Mouse (Mus musculus): ENCODE results near the gene Mnat1. TPM values are rescaled to one million over a fixed set of nuclear protein-coding genes. Genes with fewer than 3 reads are reported as not detected.

Gene Mnat1
- polyA plus RNA-seq, 1 experiment = 2.2 TPM

DNA sequence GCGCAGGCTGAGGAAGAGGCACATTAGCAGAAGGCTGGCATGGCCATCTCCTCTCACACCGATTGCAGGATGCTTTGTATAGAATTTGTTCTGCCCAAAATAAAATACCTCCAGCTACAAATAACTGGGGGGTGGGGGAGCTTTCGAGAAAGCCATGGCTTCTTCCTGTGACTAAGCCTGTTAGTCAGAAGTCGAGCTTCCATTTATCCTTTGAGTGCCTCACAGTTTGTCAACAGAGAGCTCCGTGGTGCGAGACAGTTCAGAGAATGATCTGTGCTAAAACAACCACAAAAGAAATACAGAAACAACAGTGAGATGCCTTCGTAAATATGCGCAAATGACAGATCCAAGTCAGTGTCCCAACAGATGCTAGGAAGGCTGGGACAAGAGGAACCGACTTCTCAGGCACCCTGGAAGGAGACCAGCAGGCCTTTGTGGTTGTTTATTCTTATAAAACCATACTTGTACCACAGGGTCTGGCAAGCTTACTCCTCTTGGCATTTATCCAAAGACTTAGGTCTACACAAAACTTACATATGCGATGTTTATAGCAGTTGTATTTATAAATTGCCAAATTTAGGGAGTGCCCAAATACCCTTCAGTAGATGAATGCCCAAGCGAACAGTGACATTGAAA is 172.1 kb downstream of the Mnat1 start:
- no peaks in the 10 kb centered on the region for H3K4me1 ChIP-seq (ENCODE audit: control insufficient read depth, insufficient read depth, insufficient read length)
- H3K27me3 ChIP-seq (ENCODE audit: control insufficient read depth, insufficient read depth, low read length) = no peaks in the 10 kb centered on the region
- TF ChIP-seq CTCF (IDR thresholded peaks at IDR 0.05; ENCODE audit: extremely low read depth, insufficient read depth, insufficient read length, insufficient replicate concordance) (no peak), POLR2A (IDR thresholded peaks at IDR 0.05; ENCODE audit: low read depth, low read length) (no peak)
- H3K36me3 ChIP-seq (ENCODE audit: control insufficient read depth, insufficient read depth, low read length) = peaks cover 6% of the 10 kb centered on the region; the same call in 1 of the 2 replicates
- H3K4me3 ChIP-seq (ENCODE audit: extremely low read depth, insufficient read depth, insufficient read length) = no peak overlapping the region
- no peak for DNase-seq (ENCODE audit: low read depth in 1 of 2, low spot score in 2 of 2)
- 90% methylated on average over 11 of the region's 11 CpGs for WGBS
- no peak overlapping the region for H3K27ac ChIP-seq (ENCODE audit: insufficient read depth, low read length)

GRCm38 (mm10) chr12:73298621-73299020 is 175.1 kb downstream of the Mnat1 start:
- H3K4me3 ChIP-seq (ENCODE audit: extremely low read depth, insufficient read depth, insufficient read length) = no peak overlapping the region
- no peaks in the 10 kb centered on the region for H3K27me3 ChIP-seq (ENCODE audit: control insufficient read depth, insufficient read depth, low read length)
- H3K36me3 ChIP-seq (ENCODE audit: control insufficient read depth, insufficient read depth, low read length) = peaks cover under 1% of the 10 kb centered on the region; the same call in 1 of the 2 replicates
- no peak for DNase-seq (ENCODE audit: low read depth in 1 of 2, low spot score in 2 of 2)
- H3K27ac ChIP-seq (ENCODE audit: insufficient read depth, low read length) = no peak overlapping the region
- WGBS = 94% methylated on average over 5 of the region's 5 CpGs
- no peaks in the 10 kb centered on the region for H3K4me1 ChIP-seq (ENCODE audit: control insufficient read depth, insufficient read depth, insufficient read length)
- no peak for TF ChIP-seq CTCF (IDR thresholded peaks at IDR 0.05; ENCODE audit: extremely low read depth, insufficient read depth, insufficient read length, insufficient replicate concordance)
- TF ChIP-seq POLR2A (IDR thresholded peaks at IDR 0.05; ENCODE audit: low read depth, low read length) = no peak

GRCm38 (mm10) chr12:73300531-73300930 is 177.0 kb downstream of the Mnat1 start:
- no peak overlapping the region for H3K27ac ChIP-seq (ENCODE audit: insufficient read depth, low read length)
- no peaks in the 10 kb centered on the region for H3K4me1 ChIP-seq (ENCODE audit: control insufficient read depth, insufficient read depth, insufficient read length)
- WGBS = 88% methylated on average over 2 of the region's 2 CpGs
- TF ChIP-seq POLR2A (IDR thresholded peaks at IDR 0.05; ENCODE audit: low read depth, low read length) = no peak
- TF ChIP-seq CTCF (IDR thresholded peaks at IDR 0.05; ENCODE audit: extremely low read depth, insufficient read depth, insufficient read length, insufficient replicate concordance) = no peak
- H3K4me3 ChIP-seq (ENCODE audit: extremely low read depth, insufficient read depth, insufficient read length) = no peak overlapping the region
- no peaks in the 10 kb centered on the region for H3K36me3 ChIP-seq (ENCODE audit: control insufficient read depth, insufficient read depth, low read length)
- no peaks in the 10 kb centered on the region for H3K27me3 ChIP-seq (ENCODE audit: control insufficient read depth, insufficient read depth, low read length)
- no peak for DNase-seq (ENCODE audit: low read depth in 1 of 2, low spot score in 2 of 2)

- 75% methylated on average over 4 of the region's 4 CpGs for WGBS
- Histone ChIP-seq H3K27me3 (ENCODE audit: control insufficient read depth, insufficient read depth, low read length) (no peaks in the 10 kb centered on the region), H3K4me1 (ENCODE audit: control insufficient read depth, insufficient read depth, insufficient read length) (no peaks in the 10 kb centered on the region), H3K27ac (ENCODE audit: insufficient read depth, low read length) (no peak overlapping the region), H3K4me3 (ENCODE audit: extremely low read depth, insufficient read depth, insufficient read length) (no peak overlapping the region), H3K36me3 (ENCODE audit: control insufficient read depth, insufficient read depth, low read length) (no peaks in the 10 kb centered on the region)
- no peak for DNase-seq (ENCODE audit: low read depth in 1 of 2, low spot score in 2 of 2)
- no peak for TF ChIP-seq POLR2A (IDR thresholded peaks at IDR 0.05; ENCODE audit: low read depth, low read length)
- no peak for TF ChIP-seq CTCF (IDR thresholded peaks at IDR 0.05; ENCODE audit: extremely low read depth, insufficient read depth, insufficient read length, insufficient replicate concordance)
Observed at GRCm38 (mm10) chr12:73304636-73305035, 181.1 kb downstream of the Mnat1 start.

GRCm38 (mm10) chr12:73307750-73308149 is 184.2 kb downstream of the Mnat1 start:
- no peak overlapping the region for H3K4me3 ChIP-seq (ENCODE audit: extremely low read depth, insufficient read depth, insufficient read length)
- no peaks in the 10 kb centered on the region for H3K27me3 ChIP-seq (ENCODE audit: control insufficient read depth, insufficient read depth, low read length)
- whole genome bisulfite sequencing = 94% methylated on average over 4 of the region's 4 CpGs
- H3K27ac ChIP-seq (ENCODE audit: insufficient read depth, low read length) = no peak overlapping the region
- no peaks in the 10 kb centered on the region for H3K36me3 ChIP-seq (ENCODE audit: control insufficient read depth, insufficient read depth, low read length)
- TF ChIP-seq POLR2A (IDR thresholded peaks at IDR 0.05; ENCODE audit: low read depth, low read length) (no peak), CTCF (IDR thresholded peaks at IDR 0.05; ENCODE audit: extremely low read depth, insufficient read depth, insufficient read length, insufficient replicate concordance) (no peak)
- DNase-seq (ENCODE audit: low read depth in 1 of 2, low spot score in 2 of 2) = no peak
- H3K4me1 ChIP-seq (ENCODE audit: control insufficient read depth, insufficient read depth, insufficient read length) = no peaks in the 10 kb centered on the region

- no peak for TF ChIP-seq POLR2A (IDR thresholded peaks at IDR 0.05; ENCODE audit: low read depth, low read length)
- TF ChIP-seq CTCF (IDR thresholded peaks at IDR 0.05; ENCODE audit: extremely low read depth, insufficient read depth, insufficient read length, insufficient replicate concordance) = no peak
- Histone ChIP-seq H3K27me3 (ENCODE audit: control insufficient read depth, insufficient read depth, low read length) (no peaks in the 10 kb centered on the region), H3K4me3 (ENCODE audit: extremely low read depth, insufficient read depth, insufficient read length) (no peak overlapping the region), H3K4me1 (ENCODE audit: control insufficient read depth, insufficient read depth, insufficient read length) (no peaks in the 10 kb centered on the region), H3K36me3 (ENCODE audit: control insufficient read depth, insufficient read depth, low read length) (no peaks in the 10 kb centered on the region), H3K27ac (ENCODE audit: insufficient read depth, low read length) (no peak overlapping the region)
- DNase-seq (ENCODE audit: low read depth in 1 of 2, low spot score in 2 of 2) = no peak
- WGBS = 89% methylated on average over 2 of the region's 2 CpGs
Observed at GRCm38 (mm10) chr12:73308711-73309110, 185.2 kb downstream of the Mnat1 start.

All from spleen, adult 2 months (tissue).